Mouse (Mus musculus) E14TG2a.4 (cell line): ENCODE data around the gene Chst2.

ENCODE experiments used
- CTCF ChIP-seq: conservative IDR thresholded peaks from 2 replicates; pipeline ENCODE4 v1.5.1; 2014; ENCODE audit warnings: low read length
- NANOG ChIP-seq: IDR thresholded peaks from 2 replicates; pipeline ENCODE4 v1.6.1; 2014; ENCODE audit warnings: borderline replicate concordance, low read length, mixed read lengths

GRCm38 (mm10) chr9:95392011-95392410 is 14.5 kb downstream of the Chst2 start:
- TF ChIP-seq CTCF = no peak
- no peak for TF ChIP-seq NANOG
